Mouse (Mus musculus) T-helper 2 cell (primary cell): ENCODE results near the gene Fbxl14.

Experiments used
- in situ Hi-C: fragments of 300-600 bp; cut with MboI, MseI; formaldehyde crosslinking; loops from one replicate; pipeline ENCODE4 v1.15.1; 2025; ENCODE audit warnings: high pct_unique_total_duplicates

Gene Fbxl14

DNA sequence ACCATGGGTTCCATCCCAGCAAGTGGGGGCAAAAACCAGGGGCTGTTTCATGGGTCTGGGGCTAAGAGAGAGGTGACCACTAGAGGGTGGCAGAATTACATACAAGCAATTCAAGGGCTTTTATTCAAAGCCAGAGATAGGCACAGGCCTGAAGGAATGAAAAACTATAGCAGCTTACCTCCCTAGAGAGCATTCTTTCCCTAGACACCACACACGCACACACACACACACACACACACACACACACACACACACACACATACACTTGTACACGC, 11.7 kb upstream of the Fbxl14 start:
- in situ Hi-C loops = no loop called here

- in situ Hi-C loops = no loop called here
These were observed 8.7 kb upstream of the Fbxl14 start for GRCm38 (mm10) chr6:119470777-119471176.

GRCm38 (mm10) chr6:119472135-119472534, 7.3 kb upstream of the Fbxl14 start:
- in situ Hi-C loops = no loop called here

DNA sequence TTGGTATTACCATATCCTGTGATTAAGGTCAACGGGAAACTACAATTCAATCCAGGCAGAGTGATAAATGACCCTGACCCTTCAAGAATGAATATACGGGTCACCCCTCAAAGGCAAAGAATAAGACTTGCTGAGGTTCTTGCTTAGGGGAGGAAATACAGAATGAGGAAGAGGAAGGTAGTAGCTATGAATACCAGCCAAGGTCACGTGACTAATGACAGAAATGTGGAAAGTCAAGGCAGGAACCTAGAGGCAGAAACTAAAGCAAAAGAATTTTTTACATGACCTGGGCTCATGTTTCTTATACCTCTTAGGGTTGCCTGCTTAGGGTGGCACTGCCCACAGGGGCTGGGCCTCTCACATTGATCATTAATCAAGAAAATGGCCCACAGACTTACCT, 6.8 kb upstream of the Fbxl14 start:
- in situ Hi-C loops = no loop called here

DNA sequence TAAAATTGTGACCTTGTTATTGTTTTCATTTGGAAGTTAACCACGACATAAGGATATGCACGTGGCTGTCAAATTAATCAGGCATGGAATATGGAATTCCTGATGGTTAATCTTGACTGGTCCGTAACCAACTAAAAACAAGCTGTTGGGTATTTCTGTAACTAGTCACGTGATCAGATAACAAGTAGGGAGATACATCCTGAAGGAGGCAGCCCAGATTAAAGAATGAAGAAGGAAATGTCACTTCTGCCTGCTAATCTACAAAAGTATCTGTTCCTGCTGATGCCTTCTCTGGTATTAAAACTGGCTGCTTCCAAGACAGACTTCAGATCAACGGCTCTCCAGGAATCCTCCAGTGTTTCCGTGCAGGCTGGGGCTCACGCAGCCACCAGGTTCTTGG, 6.0 kb upstream of the Fbxl14 start:
- in situ Hi-C loops = no loop called here

DNA sequence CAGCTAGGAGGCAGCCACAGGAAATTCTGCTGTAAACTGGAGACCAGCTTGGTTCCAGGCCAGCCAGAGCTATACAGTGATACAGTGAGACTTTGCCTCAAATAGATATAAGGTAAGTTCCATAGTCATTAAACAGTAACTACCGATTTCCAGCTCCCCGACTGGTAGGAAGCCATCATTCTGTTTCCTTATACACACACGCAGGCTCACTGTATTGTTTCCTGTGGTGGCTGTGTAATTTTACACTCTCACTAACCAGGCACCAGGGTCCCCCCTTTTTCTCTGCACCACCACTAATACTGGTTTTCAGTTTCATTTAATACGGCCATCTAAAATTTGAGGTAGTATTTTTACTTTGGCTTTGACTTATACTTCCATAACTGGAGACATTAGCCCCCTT, 5.5 kb upstream of the Fbxl14 start:
- in situ Hi-C loops = no loop called here

- in situ Hi-C loops = no loop called here
These were observed 3.5 kb upstream of the Fbxl14 start for GRCm38 (mm10) chr6:119475988-119476387.

DNA sequence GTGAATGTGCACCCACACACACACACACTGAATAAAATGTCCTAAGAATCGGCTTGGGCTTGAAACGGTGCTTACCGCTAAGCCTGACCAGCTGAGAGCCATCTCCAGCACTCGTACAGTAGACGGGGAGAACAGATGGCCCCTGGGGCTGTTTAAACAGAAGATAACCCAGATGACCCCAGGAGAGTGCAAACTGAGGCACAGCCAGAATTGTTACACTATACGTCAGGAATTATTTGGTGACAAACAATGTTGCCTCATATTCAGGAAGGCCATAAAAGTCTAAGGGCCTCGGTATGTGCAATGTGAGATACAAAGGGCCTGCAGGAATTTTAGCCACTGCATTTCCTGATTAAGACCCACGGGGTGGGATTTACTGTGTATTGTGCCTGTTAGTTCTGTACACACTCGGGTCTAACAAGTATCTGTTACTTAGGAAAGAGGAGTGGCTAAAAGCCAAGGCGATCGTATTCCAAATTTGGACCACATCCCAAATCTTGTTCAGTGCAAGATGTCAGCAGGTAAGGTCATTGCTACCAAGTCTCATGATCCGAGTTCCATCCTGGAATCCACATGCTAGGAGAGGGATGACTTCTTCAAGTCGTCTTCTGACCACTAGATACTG, 1.7 kb upstream of the Fbxl14 start:
- in situ Hi-C loops = no loop called here

- in situ Hi-C loops = no loop called here
These were observed 717 bp upstream of the Fbxl14 start for GRCm38 (mm10) chr6:119478560-119479342.

- in situ Hi-C loops = loop anchor here (5.0 kb wide), 1 partner anchor 432 kb away; no protein-coding TSS in a partner anchor
These were observed 623 bp downstream of the Fbxl14 start for GRCm38 (mm10) chr6:119479876-119480705.

GRCm38 (mm10) chr6:119480706-119481331, 1.4 kb downstream of the Fbxl14 start:
- in situ Hi-C loops = loop anchor here (5.0 kb wide), 1 partner anchor 431 kb away; no protein-coding TSS in a partner anchor

DNA sequence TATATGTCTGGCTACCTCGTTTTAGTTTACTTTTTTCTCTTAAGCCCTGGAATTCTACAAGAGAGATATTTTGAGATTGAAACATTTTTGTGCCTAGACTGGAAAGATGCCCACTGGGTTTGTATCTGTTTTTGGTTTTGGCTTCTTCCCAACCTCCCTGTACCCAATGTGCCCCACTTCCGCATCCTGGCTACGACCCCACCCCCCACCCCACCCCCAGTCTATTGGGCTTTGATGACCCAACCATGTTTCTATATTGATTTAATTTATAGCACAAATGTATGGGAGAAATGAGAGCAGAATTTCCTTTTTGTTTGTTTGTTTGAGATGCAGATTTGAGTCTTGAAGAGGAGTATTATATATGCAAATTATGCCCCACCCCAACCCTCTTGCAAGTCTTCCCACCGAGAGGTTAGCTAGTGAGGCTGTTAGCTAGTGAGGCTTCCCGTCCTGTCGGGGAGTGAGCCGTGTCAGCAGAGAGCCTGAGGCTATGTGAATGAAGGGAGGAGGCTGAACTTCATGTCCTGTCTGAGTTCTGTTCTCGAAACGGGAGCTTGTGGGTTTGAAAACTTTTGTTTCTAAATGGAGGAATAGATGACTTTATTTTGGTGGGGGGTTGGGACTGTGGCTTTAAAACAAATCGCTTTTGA, 2.4 kb downstream of the Fbxl14 start:
- in situ Hi-C loops = loop anchor here (5.0 kb wide), 1 partner anchor 430 kb away; no protein-coding TSS in a partner anchor

- in situ Hi-C loops = loop anchor here (5.0 kb wide), 1 partner anchor 429 kb away; no protein-coding TSS in a partner anchor
These were observed 3.6 kb downstream of the Fbxl14 start for GRCm38 (mm10) chr6:119482958-119483600.

DNA sequence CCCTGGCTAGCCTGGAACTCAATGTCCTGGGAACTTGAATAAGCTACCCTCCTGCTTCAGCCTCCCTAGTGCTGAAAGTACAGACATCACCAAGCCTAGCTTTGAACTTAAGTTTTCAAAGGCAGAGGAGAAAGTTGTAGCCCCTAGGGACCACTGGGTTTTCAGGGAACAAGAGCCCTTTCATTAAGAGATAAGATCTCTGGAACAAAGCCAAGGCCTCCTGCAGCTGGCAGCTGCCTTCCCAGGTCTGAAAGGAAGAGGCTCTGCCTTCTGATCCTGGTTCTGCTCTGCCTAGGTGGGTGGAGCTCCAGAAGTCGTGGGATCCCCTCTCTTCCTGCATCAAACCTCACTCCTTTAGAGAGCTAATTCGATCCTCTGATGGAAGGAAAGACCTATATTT, 6.0 kb downstream of the Fbxl14 start:
- in situ Hi-C loops = no loop called here

DNA sequence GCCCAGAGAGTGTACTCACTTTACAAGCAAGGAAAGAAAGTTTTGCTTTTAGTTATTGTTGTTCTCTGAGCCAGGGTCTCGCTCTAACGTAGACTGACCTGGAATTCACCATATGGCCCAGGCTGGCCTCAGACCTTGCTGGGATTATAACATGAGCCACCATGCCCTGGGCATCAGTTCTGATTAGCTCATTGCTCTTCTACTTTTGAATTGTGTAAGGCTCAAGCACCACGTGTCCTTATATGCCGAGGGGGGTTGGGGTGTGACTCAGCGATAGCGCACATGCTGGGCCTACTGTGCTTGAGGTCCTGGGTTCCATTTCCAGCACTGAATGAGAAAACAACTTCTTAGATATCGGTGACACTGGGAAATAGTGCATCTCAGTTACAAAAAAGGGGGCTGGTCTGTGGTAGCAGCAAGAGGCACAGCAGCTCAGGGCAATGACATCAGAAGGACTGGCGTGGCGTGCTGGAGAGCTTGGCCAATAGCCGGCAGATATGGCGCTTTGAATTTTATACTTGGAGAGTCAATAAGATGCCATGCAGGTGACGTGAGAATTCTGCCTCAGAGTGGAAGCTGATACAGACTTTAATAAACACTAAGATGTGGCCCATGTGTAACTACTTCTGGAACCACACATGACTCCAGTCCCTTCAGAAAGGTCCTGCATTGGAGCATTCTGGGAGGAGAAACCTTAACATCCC, 7.1 kb downstream of the Fbxl14 start:
- in situ Hi-C loops = no loop called here

- in situ Hi-C loops = no loop called here
These were observed 7.6 kb downstream of the Fbxl14 start for GRCm38 (mm10) chr6:119487085-119487458.

GRCm38 (mm10) chr6:119487619-119488018, 8.2 kb downstream of the Fbxl14 start:
- in situ Hi-C loops = no loop called here

DNA sequence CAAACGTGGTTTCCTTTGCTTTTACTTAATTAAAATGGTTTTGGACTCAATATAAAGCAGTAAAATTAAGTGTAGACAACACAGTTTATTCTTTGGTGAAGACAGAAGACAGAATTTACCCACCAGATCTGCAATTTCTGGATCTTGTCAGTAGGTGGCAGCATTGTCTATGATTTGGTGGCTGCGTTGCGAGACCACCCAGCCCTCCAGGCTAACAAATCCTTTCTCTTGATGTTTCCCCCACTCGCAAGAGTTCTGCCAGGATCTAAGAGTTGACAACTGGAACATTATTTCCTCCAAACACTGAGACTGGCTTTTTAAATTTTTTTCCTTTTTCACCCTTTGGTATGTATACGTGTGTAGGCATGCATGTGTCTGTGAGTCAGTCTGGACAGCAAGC, 10.3 kb downstream of the Fbxl14 start:
- in situ Hi-C loops = no loop called here

DNA sequence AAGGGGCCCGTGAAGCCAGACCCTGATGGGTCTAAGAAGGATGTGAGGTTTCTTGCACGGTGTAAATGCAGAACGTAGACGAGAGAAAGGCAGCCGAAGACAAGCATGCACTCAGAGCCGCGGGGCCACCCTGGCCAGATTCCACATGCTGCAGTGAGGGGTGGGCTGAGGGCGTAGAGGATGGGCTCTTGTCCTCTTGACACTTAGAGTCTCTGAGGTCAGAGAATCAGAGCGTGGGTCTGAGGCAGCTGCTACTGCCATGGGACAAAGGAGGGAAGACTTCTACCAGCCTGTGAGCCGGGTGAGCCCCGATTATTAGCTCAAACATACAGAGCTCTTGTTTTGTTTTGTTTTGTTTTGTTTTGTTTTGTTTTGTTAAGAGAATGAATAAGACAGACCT, 11.1 kb downstream of the Fbxl14 start:
- in situ Hi-C loops = no loop called here

GRCm38 (mm10) chr6:119491006-119491405, 11.5 kb downstream of the Fbxl14 start:
- in situ Hi-C loops = no loop called here
